Mouse (Mus musculus) effector memory CD4-positive, alpha-beta T cell, adult 5 months (primary cell): ENCODE data around the gene Rfxap. TPM values are rescaled to one million over a fixed set of nuclear protein-coding genes. Genes with fewer than 3 reads are reported as not detected.

Experiments used
- polyA plus RNA-seq: library from polyadenylated mRNA; unstranded; fragments of 100-300 nt; shearing (Covaris generic); gene quantifications from one replicate; pipeline ENCODE4 v1.2.1, GENCODE M21; 2017

Gene Rfxap
- 68.1 TPM for polyA plus RNA-seq

DNA sequence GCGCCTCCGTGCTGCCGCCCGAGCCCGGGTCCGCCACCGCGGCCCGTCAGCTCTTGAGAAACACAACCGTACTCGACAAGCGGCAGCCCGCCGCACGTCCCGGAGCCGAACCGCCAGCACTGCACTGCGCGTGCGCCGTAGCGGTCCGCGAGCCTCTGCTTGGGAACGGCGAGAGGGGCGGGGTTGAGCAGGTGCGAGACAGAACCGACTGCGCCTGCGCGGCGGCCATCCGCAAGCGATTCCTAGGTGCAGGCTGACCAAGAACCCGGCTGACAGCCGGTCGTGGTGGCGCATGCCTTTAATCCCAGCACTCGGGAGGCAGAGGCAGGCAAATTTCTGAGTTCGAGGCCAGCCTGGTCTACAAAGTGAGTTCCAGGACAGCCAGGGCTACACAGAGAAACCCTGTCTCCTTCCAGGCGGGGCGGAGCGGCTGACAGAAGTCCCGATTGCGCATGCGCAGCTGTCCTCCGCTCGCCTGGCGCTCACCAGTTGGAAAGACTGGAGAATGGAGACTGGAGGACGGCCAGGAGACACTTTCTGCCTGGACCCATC lies at the start of gene Rfxap:
Gene Rfxap, minus strand, starts transcription at position 126 of the 552 bp plus-strand sequence.

DNA sequence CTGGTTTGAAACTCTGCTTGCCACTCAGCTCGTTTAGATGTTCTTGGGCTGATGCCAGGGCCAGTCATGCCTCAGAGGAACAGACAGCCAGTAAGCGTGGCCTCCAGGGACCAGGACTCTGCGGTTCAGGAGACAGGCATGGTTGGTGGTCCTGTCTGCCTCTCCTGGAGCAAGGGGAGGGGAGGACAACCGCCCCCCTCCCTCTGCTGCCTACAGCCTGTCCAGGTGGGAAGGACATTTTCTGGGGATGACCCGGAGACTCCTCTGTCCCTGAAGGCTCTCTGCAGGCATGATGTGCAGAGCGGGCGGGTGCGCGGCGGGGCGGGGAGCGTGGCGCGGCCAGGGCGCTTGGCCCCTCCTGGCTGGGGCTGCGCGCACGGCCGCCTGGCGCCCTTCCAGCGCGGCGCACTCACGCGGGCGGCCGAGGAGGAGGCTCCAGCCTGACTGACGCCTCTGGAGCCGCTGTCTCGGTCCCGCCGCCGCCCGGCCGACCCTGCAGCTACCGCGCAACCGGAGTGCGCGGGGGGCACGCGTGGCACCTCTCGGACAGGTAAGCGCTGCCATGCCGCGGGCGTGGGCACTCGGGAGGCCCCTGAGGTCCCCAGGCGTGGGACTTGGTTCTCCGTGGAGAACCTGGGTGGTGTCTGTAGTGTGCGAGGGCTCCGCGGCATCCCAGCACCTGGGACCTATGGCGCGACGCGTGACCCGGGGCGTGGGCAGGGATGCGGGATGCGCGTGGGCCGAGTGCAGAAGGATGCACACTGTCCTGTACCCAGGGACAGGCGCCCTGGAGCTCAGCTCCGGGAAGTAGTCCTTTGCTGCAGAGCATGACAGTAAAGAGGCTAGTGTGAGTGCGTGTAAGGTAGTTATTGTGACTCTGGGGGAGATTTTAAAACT lies 52.2 kb downstream of the Rfxap start, which contains the start of gene Smad9:
Gene Smad9, plus strand, starts transcription at position 438 of the 897 bp plus-strand sequence.

Other genes starting within 250 kb of the Rfxap start
- gene Supt20, start 115.0 kb downstream of the Rfxap start, polyA plus RNA-seq, result 179 TPM
- gene Gm21958, start 93.4 kb downstream of the Rfxap start, polyA plus RNA-seq, result 1.4 TPM
- 109 TPM for gene Exosc8, start 72.4 kb downstream of the Rfxap start, polyA plus RNA-seq
- gene Alg5, start 72.3 kb downstream of the Rfxap start, polyA plus RNA-seq, result 45.0 TPM
- gene Smad9, start 52.2 kb downstream of the Rfxap start, polyA plus RNA-seq, result not detected
- not detected for gene Sertm1, start 108.1 kb upstream of the Rfxap start, polyA plus RNA-seq
- not detected for gene Ccna1, start 247.7 kb upstream of the Rfxap start, polyA plus RNA-seq